Mouse (Mus musculus): ENCODE measurements around the gene Rbfox2. TPM values are rescaled to one million over a fixed set of nuclear protein-coding genes. Genes with fewer than 3 reads are reported as not detected.
"Not testable (repeated sequence)": the region's sequence is repeated elsewhere in the genome, so short reads cannot be mapped to it uniquely, and the experiment has no call there.

Gene Rbfox2
- total RNA-seq, 2 experiments from 2014 or later: 243 TPM

- Histone ChIP-seq H3K4me3 (no peak overlapping the region), H3K27ac (peak overlapping the region; percentile 32)
- no peak for DNase-seq (ENCODE audit: low spot score in 2 of 2)
- TF ChIP-seq CTCF (conservative IDR thresholded peaks at IDR 0.05): no peak
Observed at GRCm38 (mm10) chr15:77065259-77065852, 241.4 kb downstream of the Rbfox2 start.

- H3K4me3 ChIP-seq: no peak overlapping the region
- TF ChIP-seq CTCF (conservative IDR thresholded peaks at IDR 0.05): no peak
- DNase-seq (ENCODE audit: low spot score in 2 of 2): no peak
- no peak overlapping the region for H3K27ac ChIP-seq
Observed at GRCm38 (mm10) chr15:77062746-77063145, 244.1 kb downstream of the Rbfox2 start.

- H3K4me3 ChIP-seq; H3K27ac ChIP-seq; DNase-seq (ENCODE audit: low spot score in 2 of 2): not testable (repeated sequence)
Observed at GRCm38 (mm10) chr15:77059416-77059815, 247.4 kb downstream of the Rbfox2 start.

- H3K27ac ChIP-seq: no peak overlapping the region
- H3K4me3 ChIP-seq: no peak overlapping the region
- DNase-seq (ENCODE audit: low spot score in 2 of 2): no peak
- TF ChIP-seq CTCF (conservative IDR thresholded peaks at IDR 0.05): no peak
Observed at GRCm38 (mm10) chr15:77058566-77058965, 248.2 kb downstream of the Rbfox2 start.

- no peak for DNase-seq (ENCODE audit: low spot score in 2 of 2)
- Histone ChIP-seq H3K4me3 (no peak overlapping the region), H3K27ac (peak overlapping the region; percentile 19; the same call in 1 of the 2 replicates)
- no peak for TF ChIP-seq CTCF (conservative IDR thresholded peaks at IDR 0.05)
Observed at GRCm38 (mm10) chr15:77056791-77057051, 250.1 kb downstream of the Rbfox2 start.

GRCm38 (mm10) chr15:77056001-77056790, 250.6 kb downstream of the Rbfox2 start:
- TF ChIP-seq CTCF (conservative IDR thresholded peaks at IDR 0.05): no peak
- DNase-seq (ENCODE audit: low spot score in 2 of 2): no peak
- Histone ChIP-seq H3K4me3 (no peak overlapping the region), H3K27ac (peak overlapping the region; percentile 69; the same call in 1 of the 2 replicates)

- Histone ChIP-seq H3K4me3 (no peak overlapping the region), H3K27ac (peak overlapping the region; percentile 69)
- DNase-seq (ENCODE audit: low spot score in 2 of 2): no peak
- no peak for TF ChIP-seq CTCF (conservative IDR thresholded peaks at IDR 0.05)
Observed at GRCm38 (mm10) chr15:77054611-77055175, 252.1 kb downstream of the Rbfox2 start.

- Histone ChIP-seq H3K4me3 (no peak overlapping the region), H3K27ac (no peak overlapping the region)
- no peak for TF ChIP-seq CTCF (conservative IDR thresholded peaks at IDR 0.05)
- no peak for DNase-seq (ENCODE audit: low spot score in 2 of 2)
Observed at GRCm38 (mm10) chr15:77053021-77053420, 253.8 kb downstream of the Rbfox2 start.

GRCm38 (mm10) chr15:77052176-77052575, 254.6 kb downstream of the Rbfox2 start:
- no peak for DNase-seq (ENCODE audit: low spot score in 2 of 2)
- H3K4me3 ChIP-seq: no peak overlapping the region
- no peak overlapping the region for H3K27ac ChIP-seq
- no peak for TF ChIP-seq CTCF (conservative IDR thresholded peaks at IDR 0.05)

- H3K27ac ChIP-seq: no peak within 1 kb of the TSS
- no peak for TF ChIP-seq CTCF (conservative IDR thresholded peaks at IDR 0.05)
- no peak for DNase-seq (ENCODE audit: low spot score in 2 of 2)
- H3K4me3 ChIP-seq: no peak within 1 kb of the TSS
Observed at GRCm38 (mm10) chr15:77050570-77050969, 256.2 kb downstream of the Rbfox2 start, which contains the start of gene Mb. Gene Mb, minus strand, starts transcription at chr15:77050670.

- Histone ChIP-seq H3K4me3 (no peak overlapping the region), H3K27ac (no peak overlapping the region)
- no peak for TF ChIP-seq CTCF (conservative IDR thresholded peaks at IDR 0.05)
- no peak for DNase-seq (ENCODE audit: low spot score in 2 of 2)
Observed at GRCm38 (mm10) chr15:77045609-77046008, 261.2 kb downstream of the Rbfox2 start.

- no peak within 1 kb of the TSS for H3K4me3 ChIP-seq
- TF ChIP-seq CTCF (conservative IDR thresholded peaks at IDR 0.05): no peak
- DNase-seq (ENCODE audit: low spot score in 2 of 2): no peak
- no peak within 1 kb of the TSS for H3K27ac ChIP-seq
Observed at GRCm38 (mm10) chr15:77044597-77045320, 262.0 kb downstream of the Rbfox2 start, which contains the start of gene Apol6. Gene Apol6, plus strand, starts transcription at chr15:77044729.

GRCm38 (mm10) chr15:77040784-77041183, 266.0 kb downstream of the Rbfox2 start:
- no peak for TF ChIP-seq CTCF (conservative IDR thresholded peaks at IDR 0.05)
- Histone ChIP-seq H3K27ac (no peak overlapping the region), H3K4me3 (no peak overlapping the region)
- DNase-seq (ENCODE audit: low spot score in 2 of 2): no peak
